Mouse (Mus musculus) spleen, adult 12 weeks (tissue): ENCODE data around the gene Zfp605.
"Not testable (repeated sequence)": the region's sequence is repeated elsewhere in the genome, so short reads cannot be mapped to it uniquely, and the experiment has no call there.

Experiments
- DNase-seq: peaks from one replicate; pipeline ENCODE4 v3.0.0; 2022; ENCODE audit warnings: low spot score

The Zfp605 gene

GRCm38 (mm10) chr5:110107581-110108304, 2.1 kb upstream of the Zfp605 start, which contains the start of gene Gtpbp6:
Gene Gtpbp6, minus strand, starts transcription at chr5:110108197.
- peak; percentile 70 for DNase-seq

DNA sequence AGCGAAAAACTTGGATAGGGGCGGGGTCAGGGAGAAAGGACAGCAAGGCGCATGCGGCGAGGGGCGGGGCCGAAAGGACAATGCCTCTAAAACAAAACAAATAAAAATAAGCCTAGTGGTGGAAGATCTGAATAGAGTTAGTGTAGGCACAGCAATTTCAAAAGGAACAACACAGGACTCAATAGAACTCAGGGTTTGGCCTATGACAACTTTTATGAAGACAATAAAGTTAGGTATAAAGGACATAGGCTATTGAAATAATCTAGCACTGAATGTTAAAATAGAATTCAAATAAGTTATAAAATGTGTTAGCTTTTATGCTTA, 1.6 kb upstream of the Zfp605 start:
- DNase-seq: peak; percentile 78

DNA sequence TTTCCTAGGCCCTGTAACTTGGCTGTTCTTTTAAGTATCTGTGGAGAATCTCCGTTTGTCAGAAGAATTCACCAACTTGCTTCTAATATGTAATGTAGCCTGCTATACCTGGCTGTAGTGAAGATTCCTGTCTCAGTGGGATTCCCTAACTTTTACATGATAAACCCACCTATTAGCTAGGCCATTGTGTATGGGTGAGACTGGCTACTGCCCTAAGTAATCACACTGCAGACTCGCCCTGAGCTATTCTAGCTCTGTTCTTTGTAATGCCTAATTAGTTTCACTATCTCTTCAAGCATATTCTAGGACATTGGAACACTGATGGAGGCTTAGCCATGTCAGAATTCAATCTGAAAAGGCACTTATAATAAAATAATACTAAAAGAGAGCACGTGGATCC, 12.5 kb downstream of the Zfp605 start:
- not testable (repeated sequence) for DNase-seq

DNA sequence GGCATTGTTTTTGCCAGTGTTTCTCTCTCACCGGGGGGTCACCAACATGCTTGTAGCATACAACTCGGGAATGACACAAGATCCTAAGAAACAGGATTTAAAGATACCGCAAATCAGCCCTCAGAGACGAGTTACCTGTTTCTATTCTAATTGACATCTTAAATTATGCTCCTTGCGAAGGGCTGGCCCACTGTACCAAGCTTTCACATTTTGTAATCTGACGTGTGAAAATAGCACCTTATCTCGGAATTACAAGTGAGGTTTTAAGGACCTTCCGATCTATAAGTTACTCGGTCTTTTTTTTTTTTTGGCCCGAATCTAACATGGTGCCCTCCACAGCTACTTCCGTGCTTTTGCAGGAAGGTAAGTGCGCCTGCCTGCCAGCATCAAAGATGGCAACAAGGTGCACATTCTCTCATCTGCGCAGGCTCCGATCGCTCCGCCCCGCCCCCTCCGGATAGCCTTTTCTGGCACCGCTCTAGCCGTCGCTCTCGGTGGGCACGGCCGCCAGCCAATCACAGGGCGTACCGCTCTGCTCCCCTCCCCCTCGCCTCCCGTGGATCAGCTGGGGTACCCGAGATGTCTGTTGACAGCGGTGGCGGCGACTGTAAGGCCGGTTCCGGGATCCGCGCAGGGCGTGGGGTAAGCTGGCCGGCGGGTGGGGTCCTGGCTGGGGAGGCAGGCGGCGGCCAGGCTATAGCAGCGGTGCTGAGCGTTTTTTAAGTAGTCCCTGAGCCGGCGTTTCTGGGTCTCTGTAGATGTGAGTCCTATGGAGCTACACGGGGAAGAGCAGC, 25.6 kb downstream of the Zfp605 start, which contains the start of gene Chfr:
Gene Chfr, plus strand, starts transcription at position 550 of the 794 bp plus-strand sequence.
- peak; percentile 97 for DNase-seq

- no peak for DNase-seq
These were observed 26.2 kb downstream of the Zfp605 start for GRCm38 (mm10) chr5:110136087-110136464.

GRCm38 (mm10) chr5:110137816-110138215, 27.9 kb downstream of the Zfp605 start:
- DNase-seq: no peak

DNA sequence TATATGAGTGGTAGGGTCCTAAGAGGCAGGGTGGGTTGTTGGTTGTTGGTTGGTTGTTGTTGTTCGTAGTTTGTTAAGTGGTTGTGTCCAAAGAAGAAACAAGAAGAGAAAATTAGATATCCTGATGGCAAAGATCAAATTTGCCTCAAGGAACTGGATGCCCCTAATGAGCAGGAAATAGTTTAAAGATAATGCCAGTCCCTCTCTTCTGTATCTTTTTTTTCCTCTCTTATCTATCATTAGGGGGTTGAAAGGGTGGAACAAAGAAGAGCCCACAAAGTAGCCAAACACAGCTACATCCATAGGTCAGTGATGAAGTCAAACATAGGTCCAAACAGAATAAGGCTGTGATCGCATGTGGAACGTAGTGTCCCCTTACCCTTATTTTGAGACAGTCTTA, 29.4 kb downstream of the Zfp605 start:
- no peak for DNase-seq

DNA sequence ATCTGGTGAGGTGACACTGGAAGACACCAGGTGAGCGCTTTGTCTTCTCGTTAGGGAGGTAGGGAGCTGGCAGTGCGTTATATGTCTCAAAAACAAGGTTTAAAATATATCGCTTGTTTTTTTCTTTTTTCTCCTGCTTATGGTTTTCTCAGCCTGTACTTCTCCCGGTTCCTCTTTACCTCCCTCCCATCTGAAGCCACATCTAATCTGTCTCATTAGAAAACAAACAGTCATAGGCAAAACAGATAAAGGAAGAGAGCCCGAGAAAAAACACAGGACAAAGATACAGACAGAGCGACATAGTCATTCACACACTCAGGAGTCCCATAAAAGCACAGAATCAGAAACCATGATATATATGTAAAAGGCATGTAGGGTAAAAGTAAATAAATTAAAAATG, 30.5 kb downstream of the Zfp605 start:
- DNase-seq: no peak

- no peak for DNase-seq
These were observed 32.4 kb downstream of the Zfp605 start for GRCm38 (mm10) chr5:110142309-110142708.

DNA sequence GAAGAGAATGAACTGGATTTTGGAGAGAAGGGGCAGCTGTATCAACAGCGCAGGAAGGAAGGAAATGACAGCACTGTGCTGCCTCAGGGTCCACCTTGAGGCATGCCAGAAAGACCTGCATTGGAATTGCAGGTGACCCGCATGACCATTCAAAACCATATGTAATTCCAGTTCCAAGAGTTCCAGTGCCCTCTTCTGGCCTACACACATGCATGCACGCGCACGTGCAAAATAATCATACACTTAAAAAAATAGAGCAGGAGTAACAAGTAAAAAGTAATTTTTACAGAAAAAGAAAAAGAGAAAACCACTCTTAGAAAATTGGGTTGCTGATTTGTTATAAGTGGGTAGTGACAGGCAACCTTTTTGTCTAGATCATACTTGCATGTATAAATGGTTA, 33.1 kb downstream of the Zfp605 start:
- DNase-seq: no peak

GRCm38 (mm10) chr5:110169374-110169773, 59.5 kb downstream of the Zfp605 start:
- no peak for DNase-seq

- DNase-seq: peak; percentile 84
These were observed 66.6 kb downstream of the Zfp605 start, which contains the start of gene Golga3 for GRCm38 (mm10) chr5:110176362-110177020. Gene Golga3, plus strand, starts transcription at chr5:110176701.

- no peak for DNase-seq
These were observed 67.1 kb downstream of the Zfp605 start for GRCm38 (mm10) chr5:110177021-110177420.

- no peak for DNase-seq
These were observed 68.7 kb downstream of the Zfp605 start for GRCm38 (mm10) chr5:110178628-110179027.
